Mouse (Mus musculus): ENCODE results near the gene Tmem266.

GRCm38 (mm10) chr9:55296221-55296620 is 30.5 kb upstream of the Tmem266 start:
- TF ChIP-seq CTCF (conservative IDR thresholded peaks at IDR 0.05; ENCODE audit: insufficient read depth, insufficient read length, low read depth, low read length) (no peak), POLR2A (IDR thresholded peaks at IDR 0.05; ENCODE audit: low read depth, low read length) (no peak)

Data from kidney, adult 2 months (tissue).